Mouse (Mus musculus): ENCODE data around the gene Slc22a15.

GRCm38 (mm10) chr3:101842372-101843094 lies 81.7 kb downstream of the Slc22a15 start:
- no peak for TF ChIP-seq ZC3H11A (IDR thresholded peaks at IDR 0.05; ENCODE audit: borderline replicate concordance, low read depth, low read length)
- TF ChIP-seq CHD2 (IDR thresholded peaks at IDR 0.05; ENCODE audit: low read depth, low read length), result no peak
- TF ChIP-seq ZNF384 (IDR thresholded peaks at IDR 0.05; ENCODE audit: low read depth, low read length), result no peak
